ENCODE assay signal across 12 mouse cellular contexts in the genomic region with DNA sequence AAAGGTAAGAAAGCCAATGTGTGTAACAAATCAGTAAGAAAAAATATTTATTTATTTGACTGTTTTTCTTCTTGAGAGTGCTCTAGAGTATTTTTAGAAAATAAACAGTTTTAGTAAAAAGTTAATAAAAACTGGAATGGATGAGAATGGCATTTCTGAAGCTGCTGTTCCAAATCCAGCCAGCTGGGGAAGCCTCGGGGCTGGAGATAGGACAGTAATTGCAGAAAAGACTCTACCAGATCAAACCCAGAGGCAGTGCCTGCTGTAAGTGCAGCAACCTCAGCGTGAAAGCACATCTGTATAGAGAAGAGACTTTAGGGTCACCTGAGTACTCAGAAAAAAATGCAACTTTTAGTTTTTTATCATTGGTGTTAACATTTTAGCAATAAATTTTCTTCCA.
DNase-seq lines count a peak whose midpoint lies in the region; ATAC-seq and TF ChIP-seq lines count a peak whose summit lies in the region.
"Had no signal": no experiment of that assay in that cellular context is flagged by ENCODE, and none has a peak within 500 bp of the region (broad histone marks: within the 10 kb centered on the region; RNA-seq: fewer than 3 reads in every experiment).

No protein-coding gene starts in this region.

- no peak overlapping the region for H3K4me3 ChIP-seq in hindbrain, postnatal 0 days (ENCODE audit: low read length)
- no peak overlapping the region for H3K4me3 ChIP-seq in hindbrain, embryonic 12.5 days
- no peak overlapping the region for H3K4me3 ChIP-seq in lung, adult 2 months (replicated peaks; ENCODE audit: extremely low read depth, low read depth, low read length)
- H3K4me3 ChIP-seq: embryonic facial prominence, embryonic 10.5 days; liver, embryonic 15.5 days; midbrain, embryonic 13.5 days had no signal

- WGBS in hindbrain, postnatal 0 days: 54% methylated on average over 2 of the region's 2 CpGs
- WGBS in hindbrain, embryonic 12.5 days: 61% methylated on average over 2 of the region's 2 CpGs
- WGBS in lung, adult 2 months: 48% methylated on average over 2 of the region's 2 CpGs

- no peaks in the 10 kb centered on the region for H3K36me3 ChIP-seq in hindbrain, postnatal 0 days (ENCODE audit: insufficient read depth, low read length)
- H3K36me3 ChIP-seq in hindbrain, embryonic 12.5 days: no peaks in the 10 kb centered on the region
- H3K36me3 ChIP-seq: embryonic facial prominence, embryonic 10.5 days; liver, embryonic 15.5 days; midbrain, embryonic 13.5 days had no signal

- TF ChIP-seq CTCF in hindbrain, postnatal 0 days (IDR thresholded peaks at IDR 0.05; ENCODE audit: low read depth): peak; percentile 49
- no peak for TF ChIP-seq CTCF in lung, adult 2 months (IDR thresholded peaks at IDR 0.05; ENCODE audit: insufficient read depth, low read length)

- H3K4me1 ChIP-seq in hindbrain, postnatal 0 days (ENCODE audit: insufficient read depth, low read length): no peaks in the 10 kb centered on the region
- H3K4me1 ChIP-seq in hindbrain, embryonic 12.5 days: no peaks in the 10 kb centered on the region
- H3K4me1 ChIP-seq in lung, adult 2 months (ENCODE audit: control insufficient read depth, insufficient read depth, low read length): no peaks in the 10 kb centered on the region
- H3K4me1 ChIP-seq: embryonic facial prominence, embryonic 10.5 days had no signal

- H3K9ac ChIP-seq in hindbrain, postnatal 0 days (replicated peaks; ENCODE audit: low read length): no peak overlapping the region
- no peak overlapping the region for H3K9ac ChIP-seq in hindbrain, embryonic 12.5 days
- H3K9ac ChIP-seq: liver, embryonic 15.5 days; midbrain, embryonic 13.5 days had no signal

- H3K27ac ChIP-seq in hindbrain, postnatal 0 days: no peak overlapping the region
- no peak overlapping the region for H3K27ac ChIP-seq in hindbrain, embryonic 12.5 days
- H3K27ac ChIP-seq: embryonic facial prominence, embryonic 10.5 days; liver, embryonic 15.5 days; midbrain, embryonic 13.5 days had no signal

- DNase-seq in hindbrain, postnatal 0 days (ENCODE audit: low spot score): no peak
- DNase-seq in lung, postnatal 10 days: peak; percentile 5
- no peak for DNase-seq in lung, adult 2 months
- peak; percentile 22 for DNase-seq in R1 (ENCODE audit: low read depth, low spot score)
- DNase-seq in induced T-regulatory cell, adult 2 months (ENCODE audit: low read depth): peak; percentile 10
- DNase-seq: spleen, adult 18-20 months had no signal

- TF ChIP-seq POLR2A in lung, adult 2 months (IDR thresholded peaks at IDR 0.05; ENCODE audit: borderline replicate concordance, extremely low read depth, low read depth, low read length): no peak

- H3K27me3 ChIP-seq in hindbrain, postnatal 0 days (ENCODE audit: insufficient read depth, low read length): no peaks in the 10 kb centered on the region
- H3K27me3 ChIP-seq in hindbrain, embryonic 12.5 days: no peaks in the 10 kb centered on the region
- H3K27me3 ChIP-seq: liver, embryonic 15.5 days; midbrain, embryonic 13.5 days had no signal

- no peak for ATAC-seq in hindbrain, postnatal 0 days
- no peak for ATAC-seq in hindbrain, embryonic 12.5 days (ENCODE audit: low FRiP score)
- no peak for ATAC-seq in cerebellum, adult (ENCODE audit: insufficient number of reproducible peaks, low FRiP score, low TSS enrichment)
- ATAC-seq: hindbrain, embryonic 16.5 days; midbrain, embryonic 13.5 days had no signal

- no peaks in the 10 kb centered on the region for H3K9me3 ChIP-seq in hindbrain, postnatal 0 days (ENCODE audit: low read length)
- no peaks in the 10 kb centered on the region for H3K9me3 ChIP-seq in hindbrain, embryonic 12.5 days (replicated peaks)
- H3K9me3 ChIP-seq: embryonic facial prominence, embryonic 10.5 days; liver, embryonic 15.5 days; midbrain, embryonic 13.5 days had no signal

- H3K4me2 ChIP-seq in hindbrain, postnatal 0 days (ENCODE audit: low read depth, low read length): no peak overlapping the region
- H3K4me2 ChIP-seq in hindbrain, embryonic 12.5 days (replicated peaks): no peak overlapping the region
- H3K4me2 ChIP-seq: liver, embryonic 15.5 days; midbrain, embryonic 13.5 days had no signal

Comparison
In these comparisons a context has a peak if more than half of its experiments do, and no peak if none do; other contexts are left out.
1. DNase-seq: peak in lung, postnatal 10 days (single experiment), R1 (single experiment) and induced T-regulatory cell, adult 2 months (single experiment); none in hindbrain, postnatal 0 days (single experiment) and lung, adult 2 months (single experiment).